Mouse (Mus musculus) liver, embryonic 14.5 days (tissue): ENCODE data around the gene Mdk.

ENCODE experiments used
- CTCF ChIP-seq: IDR thresholded peaks from 2 replicates; pipeline ENCODE4 v1.5.1; 2016; ENCODE audit warnings: antibody characterized with exemption, low read depth, control low read depth
- EP300 ChIP-seq: IDR thresholded peaks from 2 replicates; pipeline ENCODE4 v1.6.1; 2016; ENCODE audit warnings: antibody characterized with exemption, low read depth

GRCm38 (mm10) chr2:91955875-91956274, 23.8 kb upstream of the Mdk start:
- no peak for TF ChIP-seq CTCF
- TF ChIP-seq EP300: no peak
